Mouse (Mus musculus) bone marrow, adult 2 months (tissue): ENCODE data around the gene Agpat4.

ENCODE experiments used
- CTCF ChIP-seq: fragments of 200-500 bp; IDR thresholded peaks from 2 replicates; pipeline ENCODE4 v1.5.1; 2011; ENCODE audit warnings: low read length, control low read depth; ENCODE audit not compliant: control insufficient read depth, insufficient read depth
- POLR2A ChIP-seq: fragments of 200-500 bp; IDR thresholded peaks from 2 replicates; pipeline ENCODE4 v1.6.1; 2011; ENCODE audit warnings: low read depth, mild to moderate bottlenecking, control low read depth, low read length, borderline replicate concordance; ENCODE audit not compliant: control insufficient read depth

GRCm38 (mm10) chr17:12195604-12196003 is 77.1 kb downstream of the Agpat4 start:
- no peak for TF ChIP-seq CTCF
- no peak for TF ChIP-seq POLR2A
